Mouse (Mus musculus): ENCODE measurements around the gene Gm11562.

Gm11562 gene

GRCm38 (mm10) chr11:99583245-99583704 lies 37.0 kb downstream of the Gm11562 start, which contains the start of gene Krtap1-4:
Gene Krtap1-4, minus strand, starts transcription at chr11:99583654.
- DNase-seq (ENCODE audit: low spot score): no peak

- no peak for DNase-seq (ENCODE audit: low spot score)
These were observed 38.7 kb downstream of the Gm11562 start for GRCm38 (mm10) chr11:99581564-99581963.

GRCm38 (mm10) chr11:99581051-99581450 lies 39.2 kb downstream of the Gm11562 start:
- DNase-seq (ENCODE audit: low spot score): no peak

- DNase-seq (ENCODE audit: low spot score): no peak
These were observed 39.6 kb downstream of the Gm11562 start, which contains the start of gene Krtap1-5 for GRCm38 (mm10) chr11:99580636-99581035. Gene Krtap1-5, minus strand, starts transcription at chr11:99581016.

GRCm38 (mm10) chr11:99574106-99574505 lies 46.1 kb downstream of the Gm11562 start:
- peak; percentile 72 for DNase-seq (ENCODE audit: low spot score)

- no peak for DNase-seq (ENCODE audit: low spot score)
These were observed 47.1 kb downstream of the Gm11562 start for GRCm38 (mm10) chr11:99573164-99573563.

Data from ovary, postnatal 36 days (tissue).